Mouse (Mus musculus) erythroblast, embryonic 14.5 days (primary cell): ENCODE measurements around the gene Racgap1.

Experiments
- GATA1 ChIP-seq: IDR thresholded peaks from 2 replicates; pipeline ENCODE4 v1.6.1; 2012; ENCODE audit warnings: low read length, inconsistent platforms, mixed read lengths
- TAL1 ChIP-seq: IDR thresholded peaks from 3 replicates; pipeline ENCODE4 v1.6.1; 2012; ENCODE audit warnings: low read length, inconsistent platforms, mixed read lengths

GRCm38 (mm10) chr15:99651163-99651872 is at the start of gene Racgap1:
- no peak for TF ChIP-seq GATA1
- TF ChIP-seq TAL1 = no peak
